Mouse (Mus musculus) frontal cortex, postnatal 25 days (tissue): ENCODE data around the gene Tbc1d2.
"Not testable (repeated sequence)": the region's sequence is repeated elsewhere in the genome, so short reads cannot be mapped to it uniquely, and the experiment has no call there.

ENCODE experiments used
- DNase-seq, 2 experiments: peaks; one replicate each; pipeline ENCODE4 v3.0.0; 2022; ENCODE audit warnings: low spot score in 2 of 2

Gene Tbc1d2

DNA sequence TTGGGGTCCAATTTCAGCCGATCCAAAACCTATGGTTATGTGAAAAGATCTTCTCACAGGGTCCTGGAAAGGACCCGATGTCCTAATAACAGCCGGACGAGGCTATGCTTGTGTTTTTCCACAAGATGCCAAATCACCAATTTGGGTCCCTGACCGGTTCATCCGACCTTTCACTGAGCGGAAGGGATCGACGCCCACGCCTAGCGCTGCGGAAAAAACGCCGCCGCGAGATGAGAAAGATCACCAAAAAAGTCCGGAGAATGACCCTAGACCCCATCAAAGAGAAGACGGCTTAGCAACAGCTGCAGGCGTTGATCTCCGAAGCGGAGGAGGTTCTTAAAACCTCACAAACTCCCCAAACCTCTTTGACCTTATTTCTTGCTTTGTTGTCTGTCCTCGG, 68.4 kb downstream of the Tbc1d2 start:
- DNase-seq = not testable (repeated sequence)

DNA sequence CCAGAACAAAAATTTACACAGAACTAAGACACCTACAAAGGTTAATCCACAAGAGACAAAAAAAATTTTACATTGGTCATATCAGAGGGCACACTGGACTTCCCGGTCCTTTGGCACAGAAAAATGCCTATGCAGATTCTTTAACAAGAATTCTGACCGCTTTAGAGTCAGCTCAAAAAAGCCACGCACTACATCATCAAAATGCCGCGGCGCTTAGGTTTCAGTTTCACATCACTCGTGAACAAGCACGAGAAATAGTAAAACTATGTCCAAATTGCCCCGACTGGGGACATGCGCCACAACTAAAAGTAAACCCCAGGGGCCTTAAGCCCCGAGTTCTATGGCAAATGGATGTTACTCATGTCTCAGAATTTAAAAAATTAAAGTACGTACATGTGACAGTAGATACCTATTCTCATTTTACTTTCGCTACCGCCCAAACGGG, 69.2 kb downstream of the Tbc1d2 start:
- not testable (repeated sequence) for DNase-seq

DNA sequence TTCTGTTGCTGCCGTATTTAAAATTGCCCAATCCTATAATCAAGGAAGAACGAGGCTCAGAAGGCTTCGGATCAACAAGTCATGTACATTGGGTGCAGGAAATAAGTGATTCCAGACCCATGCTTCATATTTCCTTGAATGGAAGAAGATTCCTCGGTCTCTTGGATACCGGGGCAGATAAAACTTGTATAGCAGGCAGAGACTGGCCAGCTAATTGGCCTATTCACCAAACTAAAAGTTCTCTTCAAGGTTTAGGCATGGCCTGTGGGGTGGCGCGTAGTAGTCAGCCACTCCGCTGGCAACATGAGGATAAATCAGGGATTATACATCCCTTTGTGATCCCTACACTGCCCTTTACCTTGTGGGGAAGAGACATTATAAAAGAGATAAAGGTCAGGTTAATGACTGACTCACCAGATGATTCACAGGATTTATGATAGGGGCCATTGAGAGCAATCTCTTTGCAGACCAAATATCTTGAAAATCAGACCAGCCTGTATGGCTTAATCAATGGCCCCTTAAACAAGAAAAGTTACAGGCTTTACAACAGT, 71.1 kb downstream of the Tbc1d2 start:
- DNase-seq = not testable (repeated sequence)

DNA sequence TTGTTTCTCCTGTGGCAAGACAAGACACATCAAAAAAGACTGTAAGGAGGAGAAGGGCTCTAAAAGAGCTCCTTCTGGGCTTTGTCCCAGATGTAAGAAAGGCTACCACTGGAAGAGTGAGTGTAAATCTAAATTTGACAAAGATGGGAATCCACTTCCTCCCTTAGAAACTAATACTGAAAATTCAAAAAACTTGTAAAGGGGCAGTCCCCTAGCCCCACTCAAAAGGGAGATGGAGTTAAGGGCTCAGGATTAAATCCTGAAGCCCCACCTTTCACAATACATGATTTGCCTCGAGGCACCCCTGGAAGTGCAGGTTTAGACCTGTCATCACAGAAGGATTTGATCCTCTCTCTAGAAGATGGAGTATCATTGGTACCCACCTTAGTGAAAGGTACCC, 71.8 kb downstream of the Tbc1d2 start:
- DNase-seq = no peak

DNA sequence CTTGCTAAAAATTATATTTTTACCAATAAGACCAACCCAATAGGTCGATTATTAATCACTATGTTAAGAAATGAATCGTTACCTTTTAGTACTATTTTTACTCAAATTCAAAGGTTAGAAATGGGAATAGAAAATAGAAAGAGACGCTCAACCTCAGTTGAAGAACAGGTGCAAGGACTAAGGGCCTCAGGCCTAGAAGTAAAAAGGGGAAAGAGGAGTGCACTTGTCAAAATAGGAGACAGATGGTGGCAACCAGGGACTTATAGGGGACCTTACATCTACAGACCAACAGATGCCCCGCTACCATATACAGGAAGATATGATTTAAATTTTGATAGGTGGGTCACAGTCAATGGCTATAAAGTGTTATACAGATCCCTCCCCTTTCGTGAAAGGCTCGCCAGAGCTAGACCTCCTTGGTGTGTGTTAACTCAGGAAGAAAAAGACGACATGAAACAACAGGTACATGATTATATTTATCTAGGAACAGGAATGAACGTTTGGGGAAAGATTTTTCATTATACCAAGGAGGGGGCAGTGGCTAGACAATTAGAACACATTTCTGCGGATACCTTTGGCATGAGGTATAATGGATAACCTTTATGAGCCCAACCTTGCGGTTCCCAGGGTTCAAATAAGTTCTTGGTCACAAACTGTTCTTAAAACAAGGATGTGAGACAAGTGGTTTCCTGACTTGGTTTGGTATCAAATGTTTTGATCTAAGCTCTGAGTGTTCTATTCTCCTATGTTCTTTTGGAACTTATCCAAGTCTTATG, 74.3 kb downstream of the Tbc1d2 start:
- DNase-seq = not testable (repeated sequence)

DNA sequence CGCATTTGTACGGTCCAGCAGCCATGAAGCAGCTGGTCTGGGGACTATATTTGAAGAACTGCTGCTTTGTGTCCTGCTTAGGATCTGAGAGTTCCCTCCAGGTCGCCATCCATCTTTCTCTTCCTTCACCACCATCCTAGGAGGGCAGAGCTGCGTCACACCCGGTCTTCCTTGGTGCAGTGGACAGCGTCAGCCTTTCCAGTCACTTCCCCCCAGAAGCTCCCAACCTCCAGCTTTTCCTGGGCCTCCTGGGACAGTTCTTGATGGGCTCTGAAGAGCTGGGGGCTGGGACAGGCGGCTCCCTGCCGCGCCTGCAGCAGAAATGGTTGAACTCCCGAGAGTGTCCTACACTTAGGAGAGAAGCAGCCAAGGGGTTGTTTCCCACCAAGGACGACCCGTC, 75.2 kb downstream of the Tbc1d2 start:
- DNase-seq = no peak

DNA sequence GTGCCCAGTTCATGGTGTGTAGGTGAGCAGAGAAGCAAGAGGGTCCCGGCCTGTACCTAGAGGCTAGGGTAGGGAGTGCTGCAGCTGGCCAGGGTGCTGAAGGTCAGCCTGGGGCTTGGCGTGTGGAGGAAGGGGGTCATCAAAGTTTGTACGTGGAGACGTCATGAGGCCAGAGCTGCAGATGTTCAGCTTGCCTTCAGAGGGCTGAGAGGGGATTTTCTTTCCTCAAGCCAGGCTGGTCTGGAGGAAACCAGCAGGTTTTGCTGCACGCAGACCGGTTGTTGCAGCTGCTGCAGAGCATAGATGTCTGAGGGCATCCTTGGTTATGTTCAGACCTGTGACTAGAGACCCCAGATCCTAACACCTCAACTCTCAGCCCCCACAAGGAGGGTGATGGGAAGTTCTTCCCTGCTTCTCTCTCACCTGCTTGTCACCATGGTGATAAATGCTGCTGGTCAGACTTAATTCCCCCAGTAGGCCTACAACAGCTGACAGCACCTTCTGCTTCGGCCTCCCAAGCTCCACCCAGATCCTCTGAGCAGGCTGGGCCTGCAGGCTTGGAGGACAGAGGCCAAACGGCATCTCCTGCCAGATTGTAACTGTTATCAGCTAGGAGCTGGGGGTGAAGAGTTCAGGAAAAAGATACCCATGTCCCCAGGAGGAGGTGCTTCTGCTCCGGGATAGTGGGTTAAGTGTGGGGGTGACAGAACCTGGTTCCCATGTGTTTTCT, 75.8 kb downstream of the Tbc1d2 start:
- DNase-seq = no peak

DNA sequence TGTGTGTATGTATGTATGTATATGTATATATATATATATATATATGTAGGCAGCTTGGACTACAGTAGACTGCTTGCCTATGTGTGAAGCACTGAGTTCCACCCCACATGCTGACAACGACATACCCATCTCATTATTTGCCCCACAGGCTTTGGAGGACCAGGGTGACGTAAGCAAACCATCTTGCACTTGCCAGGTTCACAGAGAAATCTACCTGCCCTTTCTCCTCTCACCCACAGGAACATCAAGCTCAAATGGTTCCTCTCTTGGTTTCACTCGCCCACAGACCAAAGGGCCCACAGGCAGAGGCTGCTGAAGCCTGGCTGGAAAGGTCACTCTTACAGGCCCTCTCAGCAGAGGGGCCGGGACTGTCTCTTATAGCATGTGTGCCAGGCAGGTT, 77.4 kb downstream of the Tbc1d2 start:
- DNase-seq = no peak

DNA sequence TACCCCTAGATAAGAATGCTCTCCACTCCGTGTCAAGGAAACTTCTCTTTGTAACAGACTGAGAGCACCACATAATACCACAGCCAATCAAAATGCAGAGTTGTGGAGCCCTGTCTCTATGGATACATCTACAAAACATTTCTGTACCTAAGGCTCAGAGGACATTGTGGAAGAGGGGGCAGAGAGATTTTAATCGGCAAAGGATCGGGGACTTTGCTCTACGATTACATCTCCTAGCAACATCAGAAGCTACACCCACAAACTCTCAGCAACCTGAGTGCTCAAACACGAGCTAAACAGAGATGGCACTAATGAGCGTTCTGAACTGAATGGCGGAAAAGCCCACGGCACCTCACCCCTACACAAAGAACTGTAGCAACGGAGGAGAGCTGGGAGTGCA, 78.3 kb downstream of the Tbc1d2 start:
- DNase-seq = no peak

DNA sequence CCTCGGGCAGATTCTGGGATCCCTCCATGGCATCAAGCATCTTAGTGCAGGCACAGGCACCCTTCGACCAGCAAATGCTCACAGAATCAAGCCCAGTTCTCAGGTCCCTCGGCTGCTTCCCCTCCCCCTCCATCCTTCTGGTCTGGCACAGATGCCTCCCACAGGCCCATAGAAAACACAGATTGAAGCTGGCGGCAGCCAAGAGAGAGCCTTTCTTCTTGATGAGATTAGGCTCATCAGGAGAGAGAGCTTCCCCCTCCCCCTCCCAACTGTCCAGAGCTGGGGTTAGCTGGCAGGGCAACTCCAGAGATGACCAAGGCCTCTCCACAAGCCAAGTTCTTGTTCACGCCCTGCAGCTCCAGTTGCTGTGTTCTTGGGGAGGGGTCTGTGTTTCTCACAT, 80.3 kb downstream of the Tbc1d2 start:
- DNase-seq = no peak

DNA sequence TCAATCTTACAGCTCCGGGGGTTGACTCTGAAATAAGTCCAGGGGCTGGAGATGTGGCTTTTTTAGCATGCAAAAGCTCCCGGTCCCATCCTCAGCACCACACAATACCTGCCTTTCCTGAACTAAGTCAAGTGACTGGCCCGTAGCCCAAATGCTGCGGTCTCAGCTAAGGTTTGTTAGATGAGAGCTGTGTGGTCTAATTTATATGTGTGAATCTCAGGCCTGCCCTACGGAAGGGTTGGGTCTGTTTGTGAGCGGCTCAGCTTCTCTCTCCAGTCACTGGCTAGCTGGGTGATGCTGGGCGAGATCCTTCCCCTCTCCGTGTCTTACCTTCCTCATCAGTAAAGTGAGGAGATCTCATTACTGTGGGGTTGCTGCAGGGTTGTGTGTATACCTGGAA, 81.8 kb downstream of the Tbc1d2 start:
- DNase-seq = no peak

DNA sequence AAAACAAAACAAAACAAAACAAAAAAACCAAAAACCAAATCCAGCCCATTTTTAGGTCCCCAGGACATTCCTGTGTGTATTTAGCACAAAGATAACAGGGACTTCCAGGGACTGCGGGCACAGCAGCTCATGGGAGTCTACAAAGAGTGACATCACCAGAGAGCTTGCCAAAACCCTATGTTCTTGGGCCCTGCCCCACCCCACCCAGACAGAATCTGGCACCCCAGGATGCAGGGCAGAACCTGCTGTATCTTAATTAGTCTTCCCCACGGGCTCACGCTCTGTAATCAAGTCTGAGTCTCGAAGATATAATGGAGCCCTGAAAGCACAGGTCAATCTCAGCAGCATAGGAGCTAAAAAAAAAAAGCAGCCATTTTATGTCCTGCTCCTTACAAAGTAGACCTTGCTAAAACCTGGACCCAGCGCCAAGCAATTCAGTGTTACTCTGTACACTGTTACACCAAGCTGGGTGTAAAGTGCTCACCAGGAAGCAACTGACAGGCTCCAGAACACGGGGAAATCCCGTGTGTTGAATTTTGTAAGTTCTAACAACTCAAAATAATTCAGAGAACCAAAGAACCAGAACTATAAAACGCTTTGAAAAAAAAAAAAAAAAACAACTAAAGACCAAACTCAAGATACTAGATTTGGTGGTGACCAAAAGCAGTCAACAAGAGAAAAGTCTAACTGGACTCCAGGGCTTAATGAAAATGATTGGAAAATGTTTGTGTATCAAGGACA, 82.9 kb downstream of the Tbc1d2 start:
- no peak for DNase-seq

DNA sequence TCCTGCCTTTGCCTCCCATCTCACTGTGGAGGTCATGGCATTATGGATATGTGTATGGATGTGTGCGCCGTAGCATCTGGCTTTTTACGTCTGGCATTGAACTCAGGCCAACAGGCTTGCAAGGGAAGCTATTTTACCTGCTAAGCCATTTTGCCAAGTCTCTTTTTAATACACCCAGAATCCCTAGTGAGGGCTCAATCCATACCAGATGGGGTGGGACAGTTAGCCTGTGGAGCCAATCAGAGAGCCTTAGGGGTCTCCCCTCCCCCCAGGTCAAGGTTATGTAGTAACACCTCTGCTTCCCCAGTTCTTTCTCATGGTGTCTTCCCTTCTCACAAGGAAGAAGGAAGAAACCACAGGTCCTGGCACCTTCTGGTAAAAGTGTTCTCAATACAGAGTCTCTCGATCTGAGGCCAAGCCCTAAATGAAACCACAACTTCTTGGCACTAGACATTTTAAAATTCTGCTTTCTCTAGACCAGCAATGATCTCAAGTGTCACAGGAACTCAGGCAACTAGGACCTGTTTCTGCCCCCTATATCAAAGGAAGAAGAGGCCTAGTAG, 84.5 kb downstream of the Tbc1d2 start:
- DNase-seq = no peak

DNA sequence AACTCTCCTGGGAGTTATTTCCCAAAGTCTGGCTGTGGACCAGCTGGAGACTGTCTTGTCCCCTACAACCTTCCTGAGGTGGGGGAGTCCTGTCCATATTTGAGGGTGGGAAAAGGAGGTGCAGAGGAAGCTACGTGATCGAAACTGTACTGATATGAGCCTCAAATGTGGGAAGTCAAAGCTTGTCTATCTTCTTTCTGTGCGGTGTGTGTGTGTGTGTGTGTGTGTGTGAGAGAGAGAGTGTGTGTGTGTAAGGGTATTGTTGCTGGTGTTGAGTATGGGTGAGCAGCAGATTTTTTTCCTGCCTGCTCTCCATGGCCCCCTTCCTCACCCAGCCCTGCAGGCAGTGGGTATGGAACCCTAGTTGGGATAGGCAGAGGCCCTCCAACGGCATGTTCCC, 85.8 kb downstream of the Tbc1d2 start:
- DNase-seq = no peak

DNA sequence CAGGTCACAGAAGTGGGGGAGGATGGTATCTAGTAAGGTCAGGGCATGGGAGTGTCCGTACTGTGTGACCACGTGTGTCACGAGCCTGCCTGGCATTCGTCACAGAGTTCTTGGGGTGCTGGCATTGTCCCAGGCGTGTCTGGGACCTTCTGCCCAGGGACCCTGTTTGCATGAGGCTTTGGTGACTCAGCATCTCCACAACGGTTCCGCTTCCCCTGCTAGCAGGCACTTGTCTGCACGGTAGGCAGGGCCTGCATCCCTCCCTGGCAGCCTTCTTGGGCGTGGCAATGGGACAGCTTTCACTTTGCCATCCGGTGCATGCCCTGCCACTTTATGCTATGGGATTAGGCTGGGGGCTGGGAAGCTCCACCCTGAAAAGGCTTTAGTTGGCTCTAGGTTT, 86.2 kb downstream of the Tbc1d2 start:
- no peak for DNase-seq

DNA sequence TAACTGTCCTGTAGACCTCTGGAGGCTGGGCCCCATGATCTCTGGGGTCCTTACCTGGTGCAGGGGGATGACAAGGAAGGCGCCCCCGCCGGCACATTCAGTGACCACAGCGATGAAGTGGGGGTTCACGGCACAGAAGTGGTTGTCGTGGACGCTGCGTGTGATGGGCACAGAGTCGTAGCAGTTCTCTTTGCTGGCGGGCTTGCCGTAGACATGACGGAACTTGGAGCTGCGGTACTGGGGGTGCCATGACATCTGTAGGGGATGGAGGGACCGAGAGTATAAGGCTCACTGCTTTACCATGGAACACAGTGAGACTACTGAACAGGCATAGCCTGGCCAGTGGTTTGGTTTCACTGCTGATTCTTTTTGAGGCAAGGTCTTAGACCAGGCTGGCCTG, 87.2 kb downstream of the Tbc1d2 start:
- DNase-seq = no peak

DNA sequence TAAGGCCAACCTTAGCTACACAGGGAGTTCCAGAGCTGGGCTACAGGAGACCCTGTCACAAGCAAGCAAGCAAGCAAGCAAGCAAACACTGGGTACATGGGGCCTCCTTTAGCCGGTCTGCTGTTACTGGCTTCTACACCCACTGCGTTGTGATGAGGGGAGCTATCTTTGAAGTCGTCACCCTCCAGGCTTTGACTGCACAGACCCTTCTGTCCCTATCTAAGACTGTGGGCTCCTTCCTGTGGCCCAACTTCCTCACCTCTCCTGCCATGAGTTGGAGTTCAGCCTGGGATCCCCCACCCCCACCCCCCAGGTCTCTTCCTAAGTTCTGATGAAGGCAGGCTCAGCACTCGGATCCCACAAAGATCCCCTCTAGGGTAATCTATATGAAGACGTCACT, 88.0 kb downstream of the Tbc1d2 start:
- no peak for DNase-seq

DNA sequence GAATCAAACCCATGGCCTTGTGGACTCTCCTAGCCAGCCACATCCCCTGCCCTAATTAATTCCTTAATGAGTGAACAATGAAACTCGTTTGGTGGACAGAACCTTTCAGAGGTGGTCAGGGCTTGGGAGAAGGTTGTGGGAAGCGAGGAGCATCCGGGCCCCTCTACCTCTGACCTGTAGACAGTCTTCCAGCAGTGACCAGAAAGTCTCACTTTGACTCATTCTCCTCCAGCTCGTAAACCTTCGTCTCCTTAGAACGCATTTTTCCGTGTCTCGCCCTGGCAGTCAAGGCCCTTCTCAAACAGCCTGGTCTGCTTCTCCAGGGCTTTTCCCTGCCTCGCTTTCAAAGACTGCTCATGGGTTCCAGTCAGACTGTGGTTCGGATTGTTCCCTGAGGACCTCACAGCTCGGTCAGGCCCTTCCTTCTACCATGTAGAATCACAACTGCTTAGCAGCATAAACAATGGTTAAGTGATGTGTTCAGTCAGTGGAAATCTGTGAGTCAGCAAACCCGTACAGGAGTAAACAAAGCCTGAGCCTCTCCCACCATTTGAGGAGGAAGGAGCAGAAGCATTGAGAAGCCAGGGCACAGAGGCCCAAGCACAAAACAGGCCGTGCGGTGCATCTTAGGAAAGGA, 89.8 kb downstream of the Tbc1d2 start:
- DNase-seq = no peak

DNA sequence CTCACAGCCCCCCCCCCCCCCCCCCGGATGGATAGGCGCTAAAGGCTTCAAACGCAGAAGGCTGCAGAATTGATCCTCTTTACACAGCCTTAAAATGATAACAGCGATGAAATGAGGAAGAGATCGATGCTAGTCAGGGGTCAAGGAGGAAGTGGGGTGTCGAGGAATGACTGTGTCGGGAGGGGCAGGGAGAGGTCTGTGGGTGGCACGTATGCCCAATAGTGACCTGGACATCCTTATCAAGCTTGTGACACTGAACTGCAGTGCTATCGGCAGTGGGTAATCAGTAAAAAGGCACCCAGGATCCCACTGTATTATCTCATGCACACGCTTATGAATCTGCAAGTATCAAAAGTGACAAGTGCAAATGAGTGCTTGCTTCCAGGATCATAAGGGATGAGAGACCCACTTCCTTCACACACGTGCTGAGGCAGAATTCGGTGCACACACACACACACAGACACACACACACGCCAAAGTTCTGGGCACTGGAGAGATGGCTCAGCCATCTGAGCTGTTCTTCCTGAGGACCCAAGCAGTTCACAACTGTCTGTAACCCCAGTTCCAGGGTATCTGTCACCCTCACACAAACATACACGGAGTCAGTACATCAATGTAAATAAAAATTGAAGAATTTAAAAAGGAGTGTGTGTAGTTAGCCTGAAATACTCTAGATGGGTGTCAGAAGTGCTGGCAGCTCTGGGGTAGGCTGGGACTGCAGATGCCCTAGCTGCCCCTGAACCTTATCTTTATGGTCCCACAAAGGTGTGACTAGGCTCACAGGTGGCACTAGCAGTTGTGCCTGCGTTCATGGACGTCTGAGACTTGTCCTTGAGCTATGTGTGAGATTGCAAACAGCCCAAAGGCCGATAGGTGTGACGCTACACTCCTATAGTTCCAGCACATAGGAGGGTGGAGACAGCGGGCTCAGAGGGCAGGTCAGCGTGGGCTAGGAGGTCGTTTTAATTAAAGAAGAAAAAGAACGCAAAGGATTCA, 91.0 kb downstream of the Tbc1d2 start:
- DNase-seq = no peak

DNA sequence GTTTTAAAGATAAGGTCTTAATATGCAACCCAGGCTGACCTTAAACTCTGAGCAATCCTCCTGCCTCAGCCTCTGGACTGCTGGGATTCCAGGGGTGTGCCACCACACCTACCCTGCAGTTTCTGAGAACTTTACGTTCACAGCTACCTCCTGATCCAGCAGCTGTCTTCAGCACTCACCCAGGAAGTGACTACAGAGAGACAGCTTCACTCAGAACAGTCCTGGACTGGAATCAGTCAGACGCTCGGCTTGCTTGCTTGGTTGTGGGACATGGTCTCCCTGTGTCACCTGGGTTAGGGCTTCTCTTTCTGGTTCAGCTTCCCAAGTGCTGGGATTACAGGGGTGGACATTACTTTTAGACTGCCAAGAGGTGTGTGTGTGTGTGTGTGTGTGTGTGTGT, 93.1 kb downstream of the Tbc1d2 start:
- no peak for DNase-seq
